12 mouse cellular contexts compared by ENCODE assay signal in the genomic region with DNA sequence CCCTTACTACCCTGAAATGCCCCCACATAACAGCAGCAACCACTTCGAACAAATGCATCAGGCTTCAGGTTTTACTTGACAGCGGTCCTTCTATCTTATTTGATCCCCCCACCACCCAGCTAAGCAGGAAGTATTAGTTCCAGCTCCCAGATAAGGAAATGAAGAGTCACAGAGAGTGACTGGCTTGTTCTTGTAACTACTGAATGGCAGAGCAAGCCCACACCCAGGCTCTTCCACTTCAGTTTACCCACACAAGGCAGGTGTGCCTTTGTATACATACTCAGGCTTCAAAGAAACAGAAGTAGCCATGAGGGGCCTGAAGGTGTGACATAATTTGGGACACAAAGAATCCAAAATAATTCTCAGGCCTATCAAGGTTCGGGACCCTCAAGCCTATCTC. TPM values are rescaled to one million over a fixed set of nuclear protein-coding genes. Genes with fewer than 3 reads are reported as not detected.
DNase-seq lines count a peak whose midpoint lies in the region; ATAC-seq and TF ChIP-seq lines count a peak whose summit lies in the region.
"Had no signal": no experiment of that assay in that cellular context is flagged by ENCODE, and none has a peak within 500 bp of the region (broad histone marks: within the 10 kb centered on the region; RNA-seq: fewer than 3 reads in every experiment).

No protein-coding gene starts in this region.

- H3K27ac ChIP-seq in layer of hippocampus, adult 2 months, result peak overlapping the region; percentile 65; the same call in 1 of the 2 replicates
- H3K27ac ChIP-seq in bone marrow macrophage, adult 2 months (ENCODE audit: insufficient read depth, low read depth, low read length), result peak overlapping the region; percentile 98
- H3K27ac ChIP-seq in intestine, postnatal 0 days (ENCODE audit: low read depth, low read length), result no peak overlapping the region
- H3K27ac ChIP-seq: heart, embryonic 13.5 days had no signal

- H3K4me2 ChIP-seq in intestine, postnatal 0 days (replicated peaks; ENCODE audit: low read depth), result no peak overlapping the region

- H3K4me3 ChIP-seq in layer of hippocampus, adult 2 months, result no peak overlapping the region
- peak overlapping the region; percentile 26 for H3K4me3 ChIP-seq in bone marrow macrophage, adult 2 months (ENCODE audit: insufficient read depth, low read length)
- no peak overlapping the region for H3K4me3 ChIP-seq in intestine, postnatal 0 days (ENCODE audit: low read depth, low read length)

- TF ChIP-seq POLR2A in bone marrow macrophage, adult 2 months (IDR thresholded peaks at IDR 0.05; ENCODE audit: borderline replicate concordance, low read depth, low read length), result no peak

- 57% methylated on average over 3 of the region's 3 CpGs for WGBS in intestine, postnatal 0 days

- no peaks in the 10 kb centered on the region for H3K9me3 ChIP-seq in intestine, postnatal 0 days (ENCODE audit: control insufficient read depth)
- H3K9me3 ChIP-seq: embryonic facial prominence, embryonic 10.5 days; heart, embryonic 13.5 days had no signal

- no peaks in the 10 kb centered on the region for H3K36me3 ChIP-seq in intestine, postnatal 0 days (ENCODE audit: control insufficient read depth, insufficient read depth)
- H3K36me3 ChIP-seq: embryonic facial prominence, embryonic 10.5 days; heart, embryonic 13.5 days had no signal

- TF ChIP-seq CTCF in layer of hippocampus, adult 2 months (conservative IDR thresholded peaks at IDR 0.05), result no peak
- TF ChIP-seq CTCF in bone marrow macrophage, adult 2 months (IDR thresholded peaks at IDR 0.05; ENCODE audit: low read depth, low read length), result no peak
- no peak for TF ChIP-seq CTCF in intestine, postnatal 0 days (IDR thresholded peaks at IDR 0.05; ENCODE audit: low read depth)

- peak in 1 of 2 experiments; percentile 7 for DNase-seq in layer of hippocampus, adult 2 months (ENCODE audit: low spot score in 2 of 2)
- DNase-seq in layer of hippocampus, adult 9-11 months, result no peak
- no peak for DNase-seq in thymus, postnatal 36 days
- no peak for DNase-seq in heart, adult 18-20 months
- DNase-seq: adrenal gland, postnatal 36 days; cerebellum, adult 11-12 months had no signal

- peak; percentile 22; the same call in 1 of the 2 replicates for ATAC-seq in intestine, postnatal 0 days
- peak; percentile 42; the same call in 1 of the 2 replicates for ATAC-seq in megakaryocyte-erythroid progenitor cell, adult 5-6 weeks (replicated peaks; ENCODE audit: low FRiP score, low TSS enrichment, poor library complexity, severe bottlenecking)
- ATAC-seq: hindbrain, embryonic 16.5 days had no signal

- no peak overlapping the region for H3K9ac ChIP-seq in intestine, postnatal 0 days (ENCODE audit: low read depth, low read length)
- H3K9ac ChIP-seq: heart, embryonic 13.5 days had no signal

- H3K27me3 ChIP-seq in intestine, postnatal 0 days (replicated peaks; ENCODE audit: control insufficient read depth, insufficient read depth, low read length), result no peaks in the 10 kb centered on the region

- H3K4me1 ChIP-seq in bone marrow macrophage, adult 2 months (ENCODE audit: control insufficient read depth, insufficient read depth, low read length), result peaks cover 35% of the 10 kb centered on the region
- H3K4me1 ChIP-seq in intestine, postnatal 0 days (replicated peaks; ENCODE audit: control insufficient read depth, insufficient read depth, low read length), result no peaks in the 10 kb centered on the region

RNA-seq across cellular contexts. Expression of gene Ptprj, which starts 5.3 kb away (rescaled TPM):
- 100 to 1,000 TPM; 128 to 130 TPM for total RNA-seq in layer of hippocampus, adult 2 months (2021)
- polyA plus RNA-seq in bone marrow macrophage, adult 2 months (2012; ENCODE audit: insufficient read depth, insufficient read length, missing spikeins), result 204 and 241 TPM in 2 replicates
- polyA plus RNA-seq in intestine, postnatal 0 days (2015; fragmentation: Nextera tagmentation; extraction: Ambion mirVana), result 3.5 and 4.0 TPM in 2 replicates
- 11.4 and 14.3 TPM in 2 replicates for total RNA-seq in megakaryocyte-erythroid progenitor cell, adult 5-6 weeks (2014; fragmentation: Nextera tagmentation)
- 17.5 and 18.7 TPM in 2 replicates for total RNA-seq in megakaryocyte-erythroid progenitor cell, adult 5-6 weeks (2017)
- total RNA-seq in heart, adult 18-20 months (2021), result 1 to 10 TPM; 6.5 to 8.8 TPM

Comparison
In these comparisons a context has a peak if more than half of its experiments do, and no peak if none do; other contexts are left out.
1. RNA of gene Ptprj, which starts 5.3 kb away (total RNA-seq): 128 to 130 TPM in layer of hippocampus, adult 2 months; 11.4 to 18.7 TPM in megakaryocyte-erythroid progenitor cell, adult 5-6 weeks and 6.5 to 8.8 TPM in heart, adult 18-20 months; every median in the first group is over 4 times any median in the second.